Mouse (Mus musculus): ENCODE data around the gene Ldlrad3. TPM values are rescaled to one million over a fixed set of nuclear protein-coding genes. Genes with fewer than 3 reads are reported as not detected.

Ldlrad3 gene
- polyA plus RNA-seq, 2 experiments from 2014 or later, result 0.28 to 0.70 TPM

Other genes with a start within 250 kb of the Ldlrad3 start
- gene Trim44, start 221.4 kb upstream of the Ldlrad3 start, polyA plus RNA-seq (2017; shearing (Covaris generic)), result 1 to 10 TPM; 5.7 to 6.8 TPM